Mouse (Mus musculus): ENCODE results near the gene Acy3. TPM values are rescaled to one million over a fixed set of nuclear protein-coding genes. Genes with fewer than 3 reads are reported as not detected.

Acy3 gene
- total and polyA plus RNA-seq, 3 experiments: 5.9 to 12.1 TPM; not detected in 1

- Histone ChIP-seq H3K4me3 (ENCODE audit: control insufficient read depth in 1 of 2, insufficient read depth in 1 of 2, low read depth in 2 of 2, low read length in 2 of 2) (no peak overlapping the region), H3K36me3 (ENCODE audit: control insufficient read depth in 1 of 2, insufficient read depth in 2 of 2, low read length in 2 of 2) (no peaks in the 10 kb centered on the region), H3K79me2 (ENCODE audit: control insufficient read depth, insufficient read depth, low read length, poor library complexity) (no peaks in the 10 kb centered on the region), H3K9ac (ENCODE audit: control insufficient read depth, low read depth, low read length, poor library complexity, severe bottlenecking) (no peak overlapping the region), H3K4me1 (ENCODE audit: control insufficient read depth in 1 of 2, insufficient read depth in 2 of 2, low read length in 2 of 2) (peaks cover 0 to 2% of the 10 kb centered on the region in 2 experiments; a peak in 2 of 4 replicates), H3K9me3 (replicated peaks; ENCODE audit: insufficient read depth, low read length) (no peaks in the 10 kb centered on the region), H3K27ac (ENCODE audit: control insufficient read depth, low read depth, low read length) (no peak overlapping the region), H3K27me3 (ENCODE audit: control insufficient read depth in 1 of 2, insufficient read depth in 2 of 2, low read length in 2 of 2) (peaks cover 3 to 8% of the 10 kb centered on the region in 2 experiments)
- TF ChIP-seq ZKSCAN1 (IDR thresholded peaks at IDR 0.05; ENCODE audit: low read depth, low read length): no peak
- TF ChIP-seq BHLHE40 (IDR thresholded peaks at IDR 0.05; ENCODE audit: borderline replicate concordance, low read depth, low read length): no peak
- TF ChIP-seq MAZ (IDR thresholded peaks at IDR 0.05; ENCODE audit: low read depth, low read length): no peak
- TF ChIP-seq MEF2A (IDR thresholded peaks at IDR 0.05; ENCODE audit: extremely low read depth, insufficient replicate concordance, low read depth, low read length, poor library complexity, severe bottlenecking): no peak
- DNase-seq (ENCODE audit: low read depth, low spot score): no peak
These were observed 5.6 kb downstream of the Acy3 start for GRCm38 (mm10) chr19:3991966-3992365.

GRCm38 (mm10) chr19:3992416-3992815 is 6.0 kb downstream of the Acy3 start, which contains the start of gene Tbx10:
TSS of gene Tbx10 (plus strand) at chr19:3992752.
- no peaks in the 10 kb centered on the region for H3K36me3 ChIP-seq (ENCODE audit: control insufficient read depth in 1 of 2, insufficient read depth in 2 of 2, low read length in 2 of 2)
- no peaks in the 10 kb centered on the region for H3K4me1 ChIP-seq (ENCODE audit: control insufficient read depth in 1 of 2, insufficient read depth in 2 of 2, low read length in 2 of 2)
- no peak within 1 kb of the TSS for H3K4me3 ChIP-seq (ENCODE audit: control insufficient read depth in 1 of 2, insufficient read depth in 1 of 2, low read depth in 2 of 2, low read length in 2 of 2)
- TF ChIP-seq ELF1 (IDR thresholded peaks at IDR 0.05; ENCODE audit: low read depth, low read length): no peak
- TF ChIP-seq TCF12 (IDR thresholded peaks at IDR 0.05; ENCODE audit: low read depth, low read length): no peak
- no peak for TF ChIP-seq MYB (IDR thresholded peaks at IDR 0.05; ENCODE audit: low read depth, low read length)
- no peak for TF ChIP-seq NRF1 (IDR thresholded peaks at IDR 0.05; ENCODE audit: insufficient read depth, low read depth, low read length, poor library complexity, severe bottlenecking)
- TF ChIP-seq USF1 (IDR thresholded peaks at IDR 0.05; ENCODE audit: low read depth, low read length): no peak
- no peak for TF ChIP-seq CHD2 (IDR thresholded peaks at IDR 0.05; ENCODE audit: low read length)
- TF ChIP-seq POLR2A (IDR thresholded peaks at IDR 0.05; ENCODE audit: control insufficient read depth in 1 of 2, insufficient read depth in 1 of 2, low read depth in 1 of 2, low read length in 2 of 2, poor library complexity in 1 of 2): no peak
- TF ChIP-seq CHD1 (IDR thresholded peaks at IDR 0.05; ENCODE audit: low read depth, low read length): no peak
- no peak for TF ChIP-seq USF2 (IDR thresholded peaks at IDR 0.05; ENCODE audit: borderline replicate concordance in 1 of 2, insufficient read depth in 1 of 2, low read depth in 1 of 2, low read length in 2 of 2)
- no peak for TF ChIP-seq ZMIZ1 (IDR thresholded peaks at IDR 0.05; ENCODE audit: low read depth, low read length)
- TF ChIP-seq NELFE (IDR thresholded peaks at IDR 0.05; ENCODE audit: low read depth, low read length): no peak
- no peak for TF ChIP-seq ZKSCAN1 (IDR thresholded peaks at IDR 0.05; ENCODE audit: low read depth, low read length)
- no peak for TF ChIP-seq SMC3 (IDR thresholded peaks at IDR 0.05; ENCODE audit: low read depth, low read length)
- TF ChIP-seq RCOR1 (IDR thresholded peaks at IDR 0.05; ENCODE audit: low read depth, low read length): no peak
- TF ChIP-seq MEF2A (IDR thresholded peaks at IDR 0.05; ENCODE audit: extremely low read depth, insufficient replicate concordance, low read depth, low read length, poor library complexity, severe bottlenecking): no peak
- TF ChIP-seq BHLHE40 (IDR thresholded peaks at IDR 0.05; ENCODE audit: borderline replicate concordance, low read depth, low read length): no peak
- no peak for TF ChIP-seq UBTF (IDR thresholded peaks at IDR 0.05; ENCODE audit: borderline replicate concordance, insufficient read depth, low read depth, low read length)
- no peak for TF ChIP-seq E2F4 (IDR thresholded peaks at IDR 0.05; ENCODE audit: borderline replicate concordance, low read depth, low read length)
- TF ChIP-seq JUND (IDR thresholded peaks at IDR 0.05; ENCODE audit: low read depth, low read length): no peak
- no peaks in the 10 kb centered on the region for H3K9me3 ChIP-seq (replicated peaks; ENCODE audit: insufficient read depth, low read length)
- H3K79me2 ChIP-seq (ENCODE audit: control insufficient read depth, insufficient read depth, low read length, poor library complexity): no peaks in the 10 kb centered on the region
- peaks cover 3 to 8% of the 10 kb centered on the region in 2 experiments for H3K27me3 ChIP-seq (ENCODE audit: control insufficient read depth in 1 of 2, insufficient read depth in 2 of 2, low read length in 2 of 2)
- H3K27ac ChIP-seq (ENCODE audit: control insufficient read depth, low read depth, low read length): no peak within 1 kb of the TSS
- no peak within 1 kb of the TSS for H3K9ac ChIP-seq (ENCODE audit: control insufficient read depth, low read depth, low read length, poor library complexity, severe bottlenecking)
- DNase-seq (ENCODE audit: low read depth, low spot score): no peak

All from MEL (cell line).